Mouse (Mus musculus): ENCODE data around the gene Bet1l. TPM values are rescaled to one million over a fixed set of nuclear protein-coding genes. Genes with fewer than 3 reads are reported as not detected.
A peak's percentile ranks its signal among the peaks of the same experiment; 100 is the strongest.

Gene Bet1l
- polyA plus RNA-seq, 1 experiment from 2014 or later: 30.3 TPM

GRCm38 (mm10) chr7:140855860-140856784 lies 1.3 kb downstream of the Bet1l start, which contains the start of gene Gm45785:
Gm45785 (minus strand) TSS chr7:140856331.
- peak; percentile 84 for ATAC-seq (ENCODE audit: low FRiP score, low read depth)
- Histone ChIP-seq H3K4me2 (replicated peaks) (peak within 1 kb of the TSS; percentile 97), H3K27ac (peak within 1 kb of the TSS; percentile 69), H3K4me1 (peaks cover 38% of the 10 kb centered on the region), H3K36me3 (peaks cover 58% of the 10 kb centered on the region), H3K4me3 (peak within 1 kb of the TSS; percentile 80), H3K27me3 (replicated peaks) (no peaks in the 10 kb centered on the region), H3K9ac (peak within 1 kb of the TSS; percentile 94), H3K9me3 (no peaks in the 10 kb centered on the region)
- 1% methylated on average over 51 of the region's 51 CpGs for WGBS

GRCm38 (mm10) chr7:140855181-140855580 lies 2.2 kb downstream of the Bet1l start:
- Histone ChIP-seq H3K27me3 (replicated peaks) (no peaks in the 10 kb centered on the region), H3K9ac (peak overlapping the region; percentile 94), H3K4me2 (replicated peaks) (peak overlapping the region; percentile 97), H3K27ac (no peak overlapping the region), H3K4me1 (peaks cover 37% of the 10 kb centered on the region), H3K9me3 (no peaks in the 10 kb centered on the region), H3K4me3 (peak overlapping the region; percentile 80), H3K36me3 (peaks cover 50% of the 10 kb centered on the region)
- no peak for ATAC-seq (ENCODE audit: low FRiP score, low read depth)
- WGBS: 77% methylated on average over 9 of the region's 9 CpGs

GRCm38 (mm10) chr7:140854483-140854882 lies 2.9 kb downstream of the Bet1l start:
- no peak overlapping the region for H3K4me3 ChIP-seq

GRCm38 (mm10) chr7:140853386-140853785 lies 4.0 kb downstream of the Bet1l start:
- Histone ChIP-seq H3K9ac (no peak overlapping the region), H3K36me3 (peaks cover 33% of the 10 kb centered on the region), H3K27me3 (replicated peaks) (no peaks in the 10 kb centered on the region), H3K9me3 (no peaks in the 10 kb centered on the region), H3K4me2 (replicated peaks) (no peak overlapping the region), H3K4me1 (peaks cover 19% of the 10 kb centered on the region), H3K27ac (no peak overlapping the region), H3K4me3 (no peak overlapping the region)
- WGBS: 88% methylated on average over 9 of the region's 9 CpGs
- no peak for ATAC-seq (ENCODE audit: low FRiP score, low read depth)

More at GRCm38 (mm10) chr7:140854483-140854882, 2.9 kb downstream of the Bet1l start:
- Histone ChIP-seq H3K4me2 (replicated peaks) (peak overlapping the region; percentile 97; the same call in 1 of the 2 replicates), H3K27me3 (replicated peaks) (no peaks in the 10 kb centered on the region), H3K27ac (no peak overlapping the region), H3K36me3 (peaks cover 43% of the 10 kb centered on the region), H3K9me3 (no peaks in the 10 kb centered on the region), H3K4me1 (peaks cover 30% of the 10 kb centered on the region), H3K9ac (no peak overlapping the region)
- 93% methylated on average over 18 of the region's 18 CpGs for WGBS
- ATAC-seq (ENCODE audit: low FRiP score, low read depth): no peak

DNA sequence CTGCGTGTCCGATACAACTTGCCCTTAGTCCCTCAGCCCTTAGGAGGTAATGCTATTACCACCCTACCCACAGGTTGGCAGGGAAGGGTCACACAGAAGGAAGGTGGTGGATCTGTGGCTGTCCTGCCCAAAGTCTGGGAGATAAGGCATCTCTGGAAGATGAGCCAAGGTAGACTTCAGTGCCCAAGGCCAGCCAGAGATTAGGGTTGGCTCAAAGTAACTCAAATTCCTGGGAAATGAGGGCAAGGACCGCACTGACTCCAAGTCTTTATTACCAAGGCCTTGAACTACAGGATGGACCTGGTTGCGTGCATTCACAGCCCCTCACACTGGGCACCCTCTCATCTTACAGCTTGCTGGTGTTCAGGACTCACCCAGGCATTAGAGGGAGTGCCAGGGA lies 5.5 kb downstream of the Bet1l start:
- no peak for ATAC-seq (ENCODE audit: low FRiP score, low read depth)
- Histone ChIP-seq H3K27ac (no peak overlapping the region), H3K27me3 (replicated peaks) (no peaks in the 10 kb centered on the region), H3K4me2 (replicated peaks) (no peak overlapping the region), H3K9ac (no peak overlapping the region), H3K36me3 (peaks cover 33% of the 10 kb centered on the region), H3K4me3 (no peak overlapping the region), H3K9me3 (no peaks in the 10 kb centered on the region), H3K4me1 (peaks cover 11% of the 10 kb centered on the region)
- WGBS: 96% methylated on average over 4 of the region's 4 CpGs

DNA sequence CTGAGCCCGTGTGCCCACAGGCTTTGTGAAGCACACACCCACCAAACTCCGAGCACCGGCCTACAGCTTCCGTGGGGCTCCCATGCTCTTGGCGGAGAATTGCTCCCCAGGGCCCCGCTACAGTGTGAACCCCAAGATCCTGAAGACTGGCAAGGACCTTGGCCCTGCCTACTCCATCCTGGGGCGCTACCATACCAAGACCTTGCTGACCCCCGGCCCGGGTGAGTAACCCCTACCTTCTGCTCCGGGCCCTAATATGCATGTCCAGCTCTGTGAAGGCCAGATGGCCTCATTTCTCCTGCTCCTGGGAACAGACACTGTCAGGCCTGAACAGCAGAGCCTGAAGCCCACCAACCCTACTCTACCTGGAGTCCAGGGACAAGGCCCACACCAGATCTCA lies 8.8 kb downstream of the Bet1l start:
- Histone ChIP-seq H3K36me3 (peaks cover 23% of the 10 kb centered on the region), H3K27me3 (replicated peaks) (no peaks in the 10 kb centered on the region), H3K9ac (no peak overlapping the region), H3K4me1 (no peaks in the 10 kb centered on the region), H3K4me3 (no peak overlapping the region), H3K27ac (no peak overlapping the region), H3K9me3 (no peaks in the 10 kb centered on the region), H3K4me2 (replicated peaks) (no peak overlapping the region)
- ATAC-seq (ENCODE audit: low FRiP score, low read depth): no peak
- 94% methylated on average over 10 of the region's 10 CpGs for WGBS

DNA sequence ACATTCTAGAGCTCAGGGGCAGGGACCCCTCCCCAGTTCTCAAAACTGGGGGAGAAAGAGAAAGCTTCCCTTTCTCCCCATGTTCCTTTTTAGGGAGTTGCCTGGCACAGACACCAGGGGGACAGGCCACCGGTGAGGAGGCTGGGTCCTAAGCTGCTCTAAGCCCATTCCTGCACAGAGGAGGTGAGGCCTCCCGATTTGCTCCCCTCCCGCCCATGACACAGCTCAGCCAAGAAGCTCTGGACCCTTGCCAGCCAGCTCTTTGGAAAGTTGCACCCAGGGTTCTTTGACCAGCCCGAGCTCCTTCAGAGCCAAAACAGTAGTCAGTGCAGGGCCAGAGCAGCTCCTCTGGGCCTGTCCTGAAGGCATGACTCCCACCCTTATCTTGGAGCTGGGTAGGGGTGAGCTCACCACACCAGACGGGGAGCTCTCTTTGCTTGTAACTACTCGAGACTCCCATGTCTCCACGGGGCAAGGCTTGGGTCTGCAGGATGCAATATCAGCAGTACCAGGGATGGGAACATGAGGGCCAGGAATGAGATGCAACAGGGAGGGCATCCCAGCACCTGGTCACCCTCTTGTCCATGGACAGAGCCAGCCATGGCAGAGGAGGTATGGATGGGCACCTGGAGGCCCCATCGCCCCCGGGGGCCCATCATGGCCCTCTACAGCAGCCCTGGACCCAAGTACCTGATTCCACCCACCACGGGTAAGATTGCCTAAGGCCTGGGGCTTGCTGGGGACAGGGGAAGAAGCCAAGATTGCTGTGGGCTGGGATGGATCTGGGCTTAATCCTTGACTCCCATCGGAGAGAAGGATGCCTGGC lies 9.4 kb downstream of the Bet1l start, which contains the start of gene Odf3:
Gene Odf3, plus strand, starts transcription at position 51 of the 826 bp plus-strand sequence.
- Histone ChIP-seq H3K27me3 (replicated peaks) (no peaks in the 10 kb centered on the region), H3K9me3 (no peaks in the 10 kb centered on the region), H3K4me3 (no peak within 1 kb of the TSS), H3K4me1 (no peaks in the 10 kb centered on the region), H3K4me2 (replicated peaks) (no peak within 1 kb of the TSS), H3K27ac (no peak within 1 kb of the TSS), H3K36me3 (peaks cover 17% of the 10 kb centered on the region), H3K9ac (no peak within 1 kb of the TSS)
- 75% methylated on average over 11 of the region's 11 CpGs for WGBS
- no peak for ATAC-seq (ENCODE audit: low FRiP score, low read depth)

DNA sequence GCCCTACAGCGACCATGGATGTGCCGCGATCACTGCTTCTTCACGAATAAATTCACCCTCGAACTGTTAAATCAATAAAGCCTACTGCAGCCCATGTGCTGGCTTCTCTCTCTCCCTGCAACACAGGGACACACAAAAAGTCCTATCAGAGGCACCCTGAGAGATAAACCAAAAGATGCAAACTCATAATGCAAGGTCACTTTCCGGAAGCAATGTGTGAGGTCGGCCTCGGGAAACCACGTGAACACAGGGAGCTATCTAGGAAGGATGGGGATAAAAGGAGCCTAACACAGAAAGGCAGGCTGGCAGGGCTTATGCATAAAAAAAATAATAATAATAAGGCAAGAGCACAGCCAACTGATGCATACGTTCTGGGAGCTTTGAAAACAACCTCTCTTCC lies 10.7 kb downstream of the Bet1l start:
- Histone ChIP-seq H3K27me3 (replicated peaks) (no peaks in the 10 kb centered on the region; the same call in 1 of the 2 replicates), H3K4me1 (no peaks in the 10 kb centered on the region), H3K36me3 (peaks cover 4% of the 10 kb centered on the region; the same call in 1 of the 2 replicates), H3K27ac (no peak overlapping the region), H3K4me2 (replicated peaks) (no peak overlapping the region), H3K4me3 (no peak overlapping the region), H3K9ac (no peak overlapping the region), H3K9me3 (no peaks in the 10 kb centered on the region)
- WGBS: 91% methylated on average over 10 of the region's 10 CpGs
- no peak for ATAC-seq (ENCODE audit: low FRiP score, low read depth)

DNA sequence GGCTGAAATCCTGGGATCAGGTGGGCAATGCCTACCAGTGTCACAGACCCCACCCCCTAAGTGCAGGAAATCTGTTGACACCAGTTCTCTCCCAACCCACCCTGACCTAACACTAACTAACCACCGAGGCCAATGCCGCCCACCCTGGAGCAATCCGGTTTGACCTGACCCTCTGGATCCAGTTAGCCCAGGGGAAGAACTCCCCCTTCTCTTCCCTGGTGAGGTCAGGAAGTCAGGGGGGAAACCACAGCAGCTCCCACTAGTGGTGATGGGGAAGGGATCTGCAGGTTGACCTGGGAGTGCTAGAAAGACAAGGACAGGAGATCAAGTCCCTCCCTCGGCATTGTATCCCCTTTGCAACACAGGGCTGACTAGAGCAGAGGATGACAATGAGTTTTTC lies 11.7 kb downstream of the Bet1l start:
- H3K27me3 ChIP-seq (replicated peaks): peaks cover 4% of the 10 kb centered on the region; the same call in 1 of the 2 replicates
- H3K4me3 ChIP-seq: no peak overlapping the region
- no peaks in the 10 kb centered on the region for H3K9me3 ChIP-seq
- H3K4me2 ChIP-seq (replicated peaks): no peak overlapping the region
- H3K27ac ChIP-seq: no peak overlapping the region
- 67% methylated on average over 4 of the region's 4 CpGs for WGBS
- H3K9ac ChIP-seq: no peak overlapping the region
- ATAC-seq (ENCODE audit: low FRiP score, low read depth): no peak
- no peaks in the 10 kb centered on the region for H3K36me3 ChIP-seq
- H3K4me1 ChIP-seq: no peaks in the 10 kb centered on the region

DNA sequence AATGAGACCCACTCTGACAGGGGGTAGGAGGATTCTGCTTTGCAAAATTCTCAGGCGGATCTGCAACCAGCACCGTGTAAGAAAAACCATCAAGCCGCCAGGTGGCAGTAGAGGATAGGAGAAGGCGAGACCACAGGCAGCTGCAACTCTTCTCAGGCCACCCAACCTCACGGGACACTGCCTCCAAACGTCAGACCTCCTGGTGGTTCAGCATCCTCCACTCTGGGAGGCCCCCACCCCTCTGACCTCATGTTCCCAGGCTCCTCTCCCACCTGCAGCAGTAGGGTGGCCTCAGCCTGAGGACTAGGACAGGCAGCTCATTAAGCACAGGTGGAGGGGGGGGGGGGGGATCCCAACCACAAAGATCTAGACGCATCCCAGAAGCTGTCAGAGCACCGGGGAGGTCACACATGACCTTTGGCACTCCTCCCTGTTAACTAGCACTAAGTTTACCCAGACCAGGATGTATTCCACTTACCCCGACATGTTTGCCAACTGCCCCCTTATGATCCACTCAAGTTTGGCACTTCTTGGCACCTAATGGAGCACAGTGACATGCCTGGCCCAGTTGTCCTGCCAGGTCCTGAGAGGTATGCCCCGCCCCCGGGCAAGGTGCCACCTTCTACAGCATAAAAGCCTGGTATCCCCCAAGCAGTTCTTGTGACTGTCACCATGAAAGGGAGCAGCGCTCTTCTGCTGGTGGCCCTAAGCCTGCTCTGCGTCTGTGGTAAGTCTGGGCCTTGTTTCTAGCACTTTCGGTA lies 12.3 kb downstream of the Bet1l start, which contains the start of gene Scgb1c1:
Gene Scgb1c1, plus strand, starts transcription at position 643 of the 761 bp plus-strand sequence.
- Histone ChIP-seq H3K4me3 (no peak within 1 kb of the TSS), H3K4me2 (replicated peaks) (no peak within 1 kb of the TSS), H3K4me1 (no peaks in the 10 kb centered on the region), H3K9ac (no peak within 1 kb of the TSS), H3K27ac (no peak within 1 kb of the TSS), H3K9me3 (no peaks in the 10 kb centered on the region), H3K36me3 (no peaks in the 10 kb centered on the region), H3K27me3 (replicated peaks) (peaks cover 4% of the 10 kb centered on the region; the same call in 1 of the 2 replicates)
- ATAC-seq (ENCODE audit: low FRiP score, low read depth): peak; percentile 77
- WGBS: 35% methylated on average over 14 of the region's 14 CpGs

- Histone ChIP-seq H3K9me3 (no peaks in the 10 kb centered on the region), H3K27me3 (replicated peaks) (peaks cover 4% of the 10 kb centered on the region; the same call in 1 of the 2 replicates), H3K4me1 (no peaks in the 10 kb centered on the region), H3K27ac (no peak overlapping the region), H3K36me3 (no peaks in the 10 kb centered on the region), H3K9ac (no peak overlapping the region), H3K4me2 (replicated peaks) (no peak overlapping the region), H3K4me3 (no peak overlapping the region)
- 81% methylated on average over 7 of the region's 7 CpGs for WGBS
- no peak for ATAC-seq (ENCODE audit: low FRiP score, low read depth)
These were observed 13.6 kb downstream of the Bet1l start for GRCm38 (mm10) chr7:140843806-140844205.
